ENCODE assay signal across 10 mouse cellular contexts in the genomic region with DNA sequence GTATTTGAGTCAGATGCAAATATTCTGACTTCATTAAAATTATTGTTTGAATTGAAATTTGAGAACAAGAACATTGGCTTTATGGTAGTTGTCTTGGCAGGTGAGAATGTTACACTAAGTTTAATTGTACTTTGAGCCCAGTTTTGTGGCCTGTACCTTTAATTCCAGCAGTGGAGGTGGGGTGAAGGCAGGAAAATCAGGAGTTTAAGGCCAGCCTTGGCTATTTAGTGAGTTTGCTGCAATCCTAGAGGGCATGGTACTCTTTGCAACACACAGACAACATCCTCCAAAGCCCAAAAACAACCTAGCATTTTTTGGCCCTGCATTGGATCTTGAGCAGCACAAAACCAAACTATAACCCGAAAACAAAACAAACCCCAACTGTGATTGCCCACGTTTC. TPM values are rescaled to one million over a fixed set of nuclear protein-coding genes. Genes with fewer than 3 reads are reported as not detected.
DNase-seq lines count a peak whose midpoint lies in the region; ATAC-seq and TF ChIP-seq lines count a peak whose summit lies in the region.
"Had no signal": no experiment of that assay in that cellular context is flagged by ENCODE, and none has a peak within 500 bp of the region (broad histone marks: within the 10 kb centered on the region; RNA-seq: fewer than 3 reads in every experiment).

No protein-coding gene starts in this region.

- no peaks in the 10 kb centered on the region for H3K36me3 ChIP-seq in heart, embryonic 16.5 days (ENCODE audit: control insufficient read depth, insufficient read depth)
- 0 out of 2 replicates have a peak, but pooled peaks cover 5% of the 10 kb centered on the region for H3K36me3 ChIP-seq in hindbrain, embryonic 14.5 days (replicated peaks; ENCODE audit: control insufficient read depth, insufficient read depth)
- no peaks in the 10 kb centered on the region for H3K36me3 ChIP-seq in midbrain, embryonic 12.5 days

- peak overlapping the region; percentile 92 for H3K4me3 ChIP-seq in heart, embryonic 16.5 days (ENCODE audit: low read length)
- peak overlapping the region; percentile 49 for H3K4me3 ChIP-seq in bone marrow macrophage, adult 2 months (ENCODE audit: insufficient read depth, low read length)
- H3K4me3 ChIP-seq in hindbrain, embryonic 14.5 days (replicated peaks; ENCODE audit: low read length), result peak overlapping the region; percentile 87
- peak overlapping the region; percentile 65 for H3K4me3 ChIP-seq in midbrain, embryonic 12.5 days

- DNase-seq in heart, adult 8-10 months (ENCODE audit: low spot score), result no peak
- DNase-seq in hindbrain, embryonic 14.5 days (ENCODE audit: low spot score), result no peak
- DNase-seq in layer of hippocampus, adult 9-11 months, result no peak
- no peak for DNase-seq in layer of hippocampus, adult 11-12 months (ENCODE audit: low spot score)
- no peak for DNase-seq in cerebellum, adult 11-12 months
- DNase-seq: cerebellum, adult 9-10 months; right cerebral cortex, postnatal 25 days had no signal

- no peak for TF ChIP-seq POLR2A in bone marrow macrophage, adult 2 months (IDR thresholded peaks at IDR 0.05; ENCODE audit: borderline replicate concordance, low read depth, low read length)

- no peaks in the 10 kb centered on the region for H3K27me3 ChIP-seq in heart, embryonic 16.5 days (ENCODE audit: control insufficient read depth, insufficient read depth, low read length)
- H3K27me3 ChIP-seq in hindbrain, embryonic 14.5 days (ENCODE audit: control insufficient read depth, insufficient read depth, low read length), result no peaks in the 10 kb centered on the region
- H3K27me3 ChIP-seq in midbrain, embryonic 12.5 days, result no peaks in the 10 kb centered on the region

- no peak overlapping the region for H3K27ac ChIP-seq in heart, embryonic 16.5 days (ENCODE audit: low read length)
- no peak overlapping the region for H3K27ac ChIP-seq in bone marrow macrophage, adult 2 months (ENCODE audit: insufficient read depth, low read depth, low read length)
- H3K27ac ChIP-seq in hindbrain, embryonic 14.5 days, result no peak overlapping the region
- H3K27ac ChIP-seq in midbrain, embryonic 12.5 days (replicated peaks), result no peak overlapping the region

- peak overlapping the region; percentile 93 for H3K4me2 ChIP-seq in heart, embryonic 16.5 days (ENCODE audit: low read depth, low read length)
- H3K4me2 ChIP-seq in hindbrain, embryonic 14.5 days (replicated peaks), result peak overlapping the region; percentile 93
- peak overlapping the region; percentile 73 for H3K4me2 ChIP-seq in midbrain, embryonic 12.5 days (replicated peaks)

- no peaks in the 10 kb centered on the region for H3K9me3 ChIP-seq in heart, embryonic 16.5 days (replicated peaks; ENCODE audit: control insufficient read depth, low read length)
- no peaks in the 10 kb centered on the region for H3K9me3 ChIP-seq in hindbrain, embryonic 14.5 days (ENCODE audit: control insufficient read depth, low read length)
- no peaks in the 10 kb centered on the region for H3K9me3 ChIP-seq in midbrain, embryonic 12.5 days

- 59% methylated on average over 2 of the region's 2 CpGs for WGBS in heart, embryonic 16.5 days
- 83% methylated on average over 2 of the region's 2 CpGs for WGBS in hindbrain, embryonic 14.5 days
- WGBS in midbrain, embryonic 12.5 days, result 63% methylated on average over 2 of the region's 2 CpGs

- H3K9ac ChIP-seq in heart, embryonic 16.5 days (ENCODE audit: low read length), result peak overlapping the region; percentile 94
- peak overlapping the region; percentile 88 for H3K9ac ChIP-seq in hindbrain, embryonic 14.5 days
- H3K9ac ChIP-seq in midbrain, embryonic 12.5 days (replicated peaks), result no peak overlapping the region; the same call in 1 of the 2 replicates

- TF ChIP-seq CTCF in bone marrow macrophage, adult 2 months (IDR thresholded peaks at IDR 0.05; ENCODE audit: low read depth, low read length), result no peak

- peaks cover 18% of the 10 kb centered on the region for H3K4me1 ChIP-seq in heart, embryonic 16.5 days (ENCODE audit: control insufficient read depth, insufficient read depth, low read length)
- H3K4me1 ChIP-seq in bone marrow macrophage, adult 2 months (ENCODE audit: control insufficient read depth, insufficient read depth, low read length), result peaks cover 38% of the 10 kb centered on the region
- H3K4me1 ChIP-seq in hindbrain, embryonic 14.5 days (replicated peaks; ENCODE audit: control insufficient read depth, insufficient read depth, low read length), result peaks cover 20% of the 10 kb centered on the region
- H3K4me1 ChIP-seq in midbrain, embryonic 12.5 days, result peaks cover 25% of the 10 kb centered on the region

- ATAC-seq in heart, embryonic 16.5 days (replicated peaks; ENCODE audit: extremely low read depth, insufficient read depth, low FRiP score), result no peak
- ATAC-seq in hindbrain, embryonic 14.5 days (ENCODE audit: low FRiP score), result no peak
- no peak for ATAC-seq in midbrain, embryonic 12.5 days (ENCODE audit: low FRiP score, low read depth)

RNA-seq across cellular contexts. Expression of a gene that starts 1.1 kb away (rescaled TPM):
- 27.7 and 33.3 TPM in 2 replicates for polyA plus RNA-seq in heart, embryonic 16.5 days (2015; fragmentation: Nextera tagmentation; extraction: Ambion mirVana)
- 10 to 100 TPM; 14.7 to 16.8 (median 16.0) TPM for total RNA-seq in heart, adult 8-10 months (2022)
- 41.5 and 42.7 TPM in 2 replicates for polyA plus RNA-seq in bone marrow macrophage, adult 2 months (2012; ENCODE audit: insufficient read depth, insufficient read length, missing spikeins)
- 41.6 and 48.9 TPM in 2 replicates for polyA plus RNA-seq in hindbrain, embryonic 14.5 days (2014; fragmentation: Nextera tagmentation; extraction: Ambion mirVana)
- polyA plus RNA-seq in midbrain, embryonic 12.5 days (2016; fragmentation: Nextera tagmentation; extraction: Ambion mirVana), result 46.1 and 47.8 TPM in 2 replicates
